Mouse (Mus musculus) brain, adult 10 weeks (tissue): ENCODE data around the gene Gm17455. TPM values are rescaled to one million over a fixed set of nuclear protein-coding genes. Genes with fewer than 3 reads are reported as not detected.

Source experiments
- polyA plus RNA-seq: library from polyadenylated mRNA; stranded (reverse); fragments of 350-450 nt; fragmentation: Illumina TruSeq; extraction: RNeasy Lipid Tissue Mini Kit (QIAGEN cat#74804); gene quantifications from one replicate; pipeline ENCODE4 v1.2.3, GENCODE M21; 2015; ENCODE audit warnings: low read depth, low replicate concordance

The Gm17455 gene
- 3.1 TPM for polyA plus RNA-seq

GRCm38 (mm10) chr10:60399449-60399848 is at the start of gene Gm17455:
Gene Gm17455, plus strand, starts transcription at chr10:60399726.

Other genes starting within 250 kb of the Gm17455 start
- 2.1 TPM for gene Chst3, start 180.5 kb upstream of the Gm17455 start, polyA plus RNA-seq
- gene Psap, start 122.1 kb upstream of the Gm17455 start, polyA plus RNA-seq = 1,403 TPM
- 25.5 TPM for gene Vsir, start 52.9 kb upstream of the Gm17455 start, polyA plus RNA-seq